Mouse (Mus musculus) adrenal gland (tissue): Measurements from ENCODE around the gene Gm44790.
"Not testable (repeated sequence)": the region's sequence is repeated elsewhere in the genome, so short reads cannot be mapped to it uniquely, and the experiment has no call there.

Experiments used
- intact Hi-C: fragments of 180-260 bp; cut with DNase I; formaldehyde crosslinking; loops from one replicate; pipeline ENCODE4 v1.15.1; 2025
- long read RNA-seq, 2 experiments: library from polyadenylated mRNA; unstranded; transcript quantifications; one replicate each; pipeline ENCODE4 v2.0.0; 2020; ENCODE audit warnings: borderline replicate concordance in 1 of 2; ENCODE audit not compliant: insufficient replicate concordance in 1 of 2

The Gm44790 gene
- long read RNA-seq, experiment 1, partial matches to known transcripts = 0 of 3 reads
- long read RNA-seq, experiment 1, other reads (novel, unspliced or antisense) = 3 of 3 reads
- long read RNA-seq, experiment 2, partial matches to known transcripts = 0 of 10 reads
- long read RNA-seq, experiment 2, other reads (novel, unspliced or antisense) = 10 of 10 reads

- intact Hi-C loops = no loop called here
Observed at GRCm38 (mm10) chr6:86426358-86426757, at the start of gene Gm44790. TSS of gene Gm44790 (plus strand) at chr6:86426658.

GRCm38 (mm10) chr6:86378341-86378740 is 48.1 kb upstream of the Gm44790 start:
- intact Hi-C loops = no loop called here

GRCm38 (mm10) chr6:86380112-86380511 is 46.3 kb upstream of the Gm44790 start:
- intact Hi-C loops = not testable (repeated sequence)

GRCm38 (mm10) chr6:86382551-86382950 is 43.9 kb upstream of the Gm44790 start:
- intact Hi-C loops = no loop called here

- intact Hi-C loops = no loop called here
Observed at GRCm38 (mm10) chr6:86383370-86383769, 43.1 kb upstream of the Gm44790 start.

- intact Hi-C loops = no loop called here
Observed at GRCm38 (mm10) chr6:86384692-86385091, 41.8 kb upstream of the Gm44790 start.

- intact Hi-C loops = no loop called here
Observed at GRCm38 (mm10) chr6:86385362-86386104, 40.9 kb upstream of the Gm44790 start.

- intact Hi-C loops = no loop called here
Observed at GRCm38 (mm10) chr6:86387313-86387712, 39.1 kb upstream of the Gm44790 start.

GRCm38 (mm10) chr6:86388461-86388860 is 38.0 kb upstream of the Gm44790 start:
- intact Hi-C loops = no loop called here

GRCm38 (mm10) chr6:86391326-86391725 is 35.1 kb upstream of the Gm44790 start:
- intact Hi-C loops = no loop called here

- intact Hi-C loops = no loop called here
Observed at GRCm38 (mm10) chr6:86393187-86393586, 33.3 kb upstream of the Gm44790 start.

GRCm38 (mm10) chr6:86394078-86394720 is 32.3 kb upstream of the Gm44790 start:
- intact Hi-C loops = no loop called here

- intact Hi-C loops = no loop called here
Observed at GRCm38 (mm10) chr6:86395021-86395420, 31.4 kb upstream of the Gm44790 start.

- intact Hi-C loops = loop anchor here (2.0 kb wide), 1 partner anchor 31 kb away; the partner anchor contains the start of gene Fam136a
Observed at GRCm38 (mm10) chr6:86395969-86396368, 30.5 kb upstream of the Gm44790 start.

- intact Hi-C loops = loop anchor here (2.0 kb wide), 1 partner anchor 32 kb away; the partner anchor contains the start of gene Fam136a
Observed at GRCm38 (mm10) chr6:86396581-86397256, 29.7 kb upstream of the Gm44790 start, which contains the start of gene Pcyox1. TSS of gene Pcyox1 (minus strand) at chr6:86397154.

- intact Hi-C loops = loop anchor here (2.0 kb wide), 1 partner anchor 33 kb away; the partner anchor contains the start of gene Fam136a
Observed at GRCm38 (mm10) chr6:86397257-86397980, 29.0 kb upstream of the Gm44790 start.

- intact Hi-C loops = no loop called here
Observed at GRCm38 (mm10) chr6:86398986-86399385, 27.5 kb upstream of the Gm44790 start.

- intact Hi-C loops = no loop called here
Observed at GRCm38 (mm10) chr6:86399995-86400394, 26.5 kb upstream of the Gm44790 start.

- intact Hi-C loops = no loop called here
Observed at GRCm38 (mm10) chr6:86400972-86401371, 25.5 kb upstream of the Gm44790 start.

- intact Hi-C loops = no loop called here
Observed at GRCm38 (mm10) chr6:86402681-86403607, 23.5 kb upstream of the Gm44790 start.
